In genomic region chr1:193421414-193421813, GRCm38 (mm10) we compare ENCODE assay signal across 24 mouse cellular contexts. TPM values are rescaled to one million over a fixed set of nuclear protein-coding genes. Genes with fewer than 3 reads are reported as not detected.
A peak's percentile ranks its signal among the peaks of the same experiment; 100 is the strongest.
DNase-seq lines count a peak whose midpoint lies in the region; ATAC-seq lines count a peak whose summit lies in the region.
"Had no signal": no experiment of that assay in that cellular context is flagged by ENCODE, and none has a peak within 500 bp of the region (broad histone marks: within the 10 kb centered on the region; RNA-seq: fewer than 3 reads in every experiment).

No protein-coding gene starts in this region.

- DNase-seq in lung, postnatal 25 days (ENCODE audit: low spot score), result peak; percentile 18
- DNase-seq in lung, postnatal 10 days, result no peak
- DNase-seq in CD4-positive helper T cell, adult 2 months (ENCODE audit: low read depth, low spot score), result peak; percentile 72
- DNase-seq in natural killer cell, adult 2 months (ENCODE audit: low spot score in 2 of 2), result peak; percentile 2 to 5
- DNase-seq in left cerebral cortex, postnatal 10 days (ENCODE audit: extremely low spot score in 1 of 2, low spot score in 2 of 2), result no peak
- DNase-seq in Muller cell, postnatal 12 days (ENCODE audit: inconsistent ontology term), result no peak
- DNase-seq: adrenal gland, postnatal 10 days; cerebellum, adult 9-10 months; cerebellum, postnatal 36 days; heart, adult 2 months; kidney, adult 2 months; layer of hippocampus, postnatal 36 days; liver; lung, adult 2 months; lung, postnatal 14 days; right cerebral cortex, postnatal 25 days; spleen, adult 18-20 months; thymus, postnatal 14 days had no signal

- ATAC-seq in activated CD4-positive, CD25-positive, alpha-beta regulatory T cell, adult 4 months, result peak; percentile 90
- ATAC-seq: forebrain, embryonic 16.5 days; midbrain, embryonic 16.5 days had no signal

- intact Hi-C loops in left cerebral cortex, postnatal 10 days (cut with DNase I), result no loop called here

RNA-seq across cellular contexts. Expression of gene Camk1g, which starts 51.3 kb away (rescaled TPM):
- not detected for polyA plus RNA-seq in activated CD4-positive, CD25-positive, alpha-beta regulatory T cell, adult 4 months (2017; shearing (Covaris generic))
- 10 to 100 TPM; 38.9 TPM for total RNA-seq in left cerebral cortex, postnatal 10 days (2021)
- total RNA-seq: hematopoietic stem cell, adult 5-6 weeks; megakaryocyte progenitor cell, adult 5-6 weeks had no signal
- polyA plus RNA-seq: erythroblast, embryonic 14.5 days had no signal

Comparison
In these comparisons a context has a peak if more than half of its experiments do, and no peak if none do; other contexts are left out.
1. DNase-seq: peak in lung, postnatal 25 days (single experiment), CD4-positive helper T cell, adult 2 months (single experiment) and natural killer cell, adult 2 months (2 of 2); none in lung, postnatal 10 days (single experiment), left cerebral cortex, postnatal 10 days (0 of 2) and Muller cell, postnatal 12 days (single experiment).